8 mouse cellular contexts compared by ENCODE assay signal in genomic region chr15:98504514-98504913, GRCm38 (mm10). TPM values are rescaled to one million over a fixed set of nuclear protein-coding genes. Genes with fewer than 3 reads are reported as not detected.
DNase-seq lines count a peak whose midpoint lies in the region; ATAC-seq and TF ChIP-seq lines count a peak whose summit lies in the region.

No protein-coding gene starts in this region.

- H3K36me3 ChIP-seq in hindbrain, embryonic 10.5 days, result no peaks in the 10 kb centered on the region
- H3K36me3 ChIP-seq in hindbrain, embryonic 13.5 days, result no peaks in the 10 kb centered on the region
- H3K36me3 ChIP-seq in heart, adult 2 months (ENCODE audit: control insufficient read depth, insufficient read depth, low read length), result no peaks in the 10 kb centered on the region
- H3K36me3 ChIP-seq in midbrain, embryonic 14.5 days (ENCODE audit: control insufficient read depth, insufficient read depth, low read length), result no peaks in the 10 kb centered on the region

- peaks cover 6% of the 10 kb centered on the region for H3K4me1 ChIP-seq in hindbrain, embryonic 10.5 days (replicated peaks)
- no peaks in the 10 kb centered on the region for H3K4me1 ChIP-seq in hindbrain, embryonic 13.5 days (replicated peaks)
- H3K4me1 ChIP-seq in cortical plate, adult 2 months (ENCODE audit: control insufficient read depth, insufficient read depth, low read length), result no peaks in the 10 kb centered on the region
- H3K4me1 ChIP-seq in heart, adult 2 months (ENCODE audit: control insufficient read depth, insufficient read depth, low read length), result peaks cover 6% of the 10 kb centered on the region
- no peaks in the 10 kb centered on the region for H3K4me1 ChIP-seq in midbrain, embryonic 14.5 days (ENCODE audit: control insufficient read depth, insufficient read depth, low read length)

- no peak for ATAC-seq in hindbrain, embryonic 13.5 days (ENCODE audit: low FRiP score)
- ATAC-seq in Patski, result peak; percentile 35
- no peak for ATAC-seq in midbrain, embryonic 14.5 days (ENCODE audit: low FRiP score, low TSS enrichment)

- no peak overlapping the region for H3K4me2 ChIP-seq in hindbrain, embryonic 13.5 days
- H3K4me2 ChIP-seq in midbrain, embryonic 14.5 days (ENCODE audit: low read length), result no peak overlapping the region

- intact Hi-C loops in heart, adult 2 months (cut with DNase I), result loop anchor here (10.0 kb wide), 1 partner anchor 320 kb away; no protein-coding TSS in a partner anchor
- intact Hi-C loops in left cerebral cortex, postnatal 10 days (cut with DNase I), result loop anchor here (10.0 kb wide), 1 partner anchor 320 kb away; no protein-coding TSS in a partner anchor

- no peak overlapping the region; the same call in 1 of the 2 replicates for H3K4me3 ChIP-seq in hindbrain, embryonic 10.5 days
- no peak overlapping the region for H3K4me3 ChIP-seq in hindbrain, embryonic 13.5 days
- H3K4me3 ChIP-seq in cortical plate, adult 2 months (ENCODE audit: insufficient read depth, low read length), result no peak overlapping the region
- no peak overlapping the region for H3K4me3 ChIP-seq in heart, adult 2 months
- no peak overlapping the region for H3K4me3 ChIP-seq in midbrain, embryonic 14.5 days (replicated peaks; ENCODE audit: low read depth, low read length)

- CTCF ChIA-PET in Patski (lab: Charles Lee), result no interaction called here

- in situ Hi-C loops in Patski (cut with MboI; ENCODE audit: low pct_unique_long_range_greater_than_20kb), result no loop called here

- no peaks in the 10 kb centered on the region for H3K79me2 ChIP-seq in heart, adult 2 months (replicated peaks; ENCODE audit: control insufficient read depth, insufficient read depth, low read length)

- no peak for TF ChIP-seq EP300 in heart, adult 2 months (IDR thresholded peaks at IDR 0.05; ENCODE audit: insufficient read depth, low read depth, low read length)

- no peaks in the 10 kb centered on the region; the same call in 1 of the 2 replicates for H3K27me3 ChIP-seq in hindbrain, embryonic 10.5 days (ENCODE audit: insufficient read depth, poor library complexity, severe bottlenecking)
- no peaks in the 10 kb centered on the region for H3K27me3 ChIP-seq in hindbrain, embryonic 13.5 days
- H3K27me3 ChIP-seq in Patski, result no peaks in the 10 kb centered on the region
- no peaks in the 10 kb centered on the region for H3K27me3 ChIP-seq in heart, adult 2 months (ENCODE audit: control insufficient read depth, insufficient read depth, low read length)
- H3K27me3 ChIP-seq in midbrain, embryonic 14.5 days (ENCODE audit: control insufficient read depth, insufficient read depth, low read length), result no peaks in the 10 kb centered on the region

- H3K9ac ChIP-seq in hindbrain, embryonic 13.5 days, result no peak overlapping the region
- no peak overlapping the region for H3K9ac ChIP-seq in heart, adult 2 months (ENCODE audit: low read depth, low read length)
- no peak overlapping the region for H3K9ac ChIP-seq in midbrain, embryonic 14.5 days (replicated peaks; ENCODE audit: low read length)

- no peak for TF ChIP-seq POLR2A in cortical plate, adult 2 months (IDR thresholded peaks at IDR 0.05; ENCODE audit: extremely low read depth, insufficient read depth, low read length)
- no peak for TF ChIP-seq POLR2A in heart, adult 2 months (IDR thresholded peaks at IDR 0.05; ENCODE audit: insufficient read depth, low read depth, low read length)

- peak; percentile 86 for TF ChIP-seq CTCF in Patski (IDR thresholded peaks at IDR 0.05)
- TF ChIP-seq CTCF in cortical plate, adult 2 months (IDR thresholded peaks at IDR 0.05; ENCODE audit: extremely low read depth, insufficient read depth, low read length), result peak; percentile 68
- peak; percentile 88 for TF ChIP-seq CTCF in heart, adult 2 months (IDR thresholded peaks at IDR 0.05)

- POLR2A ChIA-PET in Patski (lab: Charles Lee), result no interaction called here

- peak; percentile 80 for DNase-seq in hindbrain, embryonic 10.5 days (ENCODE audit: low spot score)
- no peak for DNase-seq in Patski (ENCODE audit: low read depth, low spot score)
- peak; percentile 67 to 81 for DNase-seq in heart, adult 2 months
- DNase-seq in left cerebral cortex, postnatal 10 days (ENCODE audit: extremely low spot score in 1 of 2, low spot score in 2 of 2), result peak; percentile 49 to 78
- DNase-seq in midbrain, embryonic 14.5 days, result peak; percentile 80
- peak; percentile 50 to 66 for DNase-seq in thymus, adult 18-20 months

- no peaks in the 10 kb centered on the region for H3K9me3 ChIP-seq in hindbrain, embryonic 10.5 days
- H3K9me3 ChIP-seq in hindbrain, embryonic 13.5 days, result no peaks in the 10 kb centered on the region
- no peaks in the 10 kb centered on the region for H3K9me3 ChIP-seq in midbrain, embryonic 14.5 days (ENCODE audit: control insufficient read depth, low read length)

- no peak overlapping the region for H3K27ac ChIP-seq in hindbrain, embryonic 10.5 days
- H3K27ac ChIP-seq in hindbrain, embryonic 13.5 days, result no peak overlapping the region
- no peak overlapping the region for H3K27ac ChIP-seq in cortical plate, adult 2 months (ENCODE audit: insufficient read depth, low read length)
- H3K27ac ChIP-seq in heart, adult 2 months, result no peak overlapping the region
- H3K27ac ChIP-seq in midbrain, embryonic 14.5 days (replicated peaks; ENCODE audit: low read depth, low read length), result no peak overlapping the region

- WGBS in hindbrain, embryonic 10.5 days, result 17% methylated on average over 18 of the region's 18 CpGs
- 14% methylated on average over 18 of the region's 18 CpGs for WGBS in hindbrain, embryonic 13.5 days
- WGBS in heart, adult 2 months, result 12% methylated on average over 18 of the region's 18 CpGs
- 13% methylated on average over 18 of the region's 18 CpGs for WGBS in midbrain, embryonic 14.5 days

RNA-seq across cellular contexts. Expression of gene Olfr279, which starts 12.3 kb away (rescaled TPM):
- not detected in 2 replicates for polyA plus RNA-seq in hindbrain, embryonic 10.5 days (2016; fragmentation: Nextera tagmentation; extraction: Ambion mirVana)
- not detected in 2 replicates for polyA plus RNA-seq in hindbrain, embryonic 13.5 days (2015; fragmentation: Nextera tagmentation; extraction: Ambion mirVana)
- polyA plus RNA-seq in Patski (2021), result not detected
- polyA plus RNA-seq in cortical plate, adult 2 months (2012; rRNA removed), result 0.04 and 0.19 TPM in 2 replicates
- not detected for total RNA-seq in heart, adult 2 months (2021)
- polyA plus RNA-seq in heart, adult 2 months (2012; rRNA removed), result not detected in 2 replicates
- not detected for total RNA-seq in left cerebral cortex, postnatal 10 days (2021)
- polyA plus RNA-seq in midbrain, embryonic 14.5 days (2014; fragmentation: Nextera tagmentation; extraction: Ambion mirVana), result not detected in 2 replicates

RNA-seq across cellular contexts. Expression of gene Lalba, which starts 22.0 kb away (rescaled TPM):
- 0.22 and 0.48 TPM in 2 replicates for polyA plus RNA-seq in hindbrain, embryonic 10.5 days (2016; fragmentation: Nextera tagmentation; extraction: Ambion mirVana)
- not detected in 2 replicates for polyA plus RNA-seq in hindbrain, embryonic 13.5 days (2015; fragmentation: Nextera tagmentation; extraction: Ambion mirVana)
- not detected for polyA plus RNA-seq in Patski (2021)
- polyA plus RNA-seq in cortical plate, adult 2 months (2012; rRNA removed), result not detected in 2 replicates
- not detected for total RNA-seq in heart, adult 2 months (2021)
- 0.45 TPM in 1 of 2 replicates, not detected in the other for polyA plus RNA-seq in heart, adult 2 months (2012; rRNA removed)
- not detected for total RNA-seq in left cerebral cortex, postnatal 10 days (2021)
- not detected in 2 replicates for polyA plus RNA-seq in midbrain, embryonic 14.5 days (2014; fragmentation: Nextera tagmentation; extraction: Ambion mirVana)

RNA-seq across cellular contexts. Expression of gene Kansl2, which starts 29.6 kb away (rescaled TPM):
- polyA plus RNA-seq in hindbrain, embryonic 10.5 days (2016; fragmentation: Nextera tagmentation; extraction: Ambion mirVana), result 134 and 151 TPM in 2 replicates
- polyA plus RNA-seq in hindbrain, embryonic 13.5 days (2015; fragmentation: Nextera tagmentation; extraction: Ambion mirVana), result 131 and 132 TPM in 2 replicates
- polyA plus RNA-seq in Patski (2021), result 91.6 TPM
- polyA plus RNA-seq in cortical plate, adult 2 months (2012; rRNA removed), result 52.9 and 55.7 TPM in 2 replicates
- total RNA-seq in heart, adult 2 months (2021), result 10 to 100 TPM; 74.5 to 86.0 TPM
- 37.0 and 50.2 TPM in 2 replicates for polyA plus RNA-seq in heart, adult 2 months (2012; rRNA removed)
- total RNA-seq in left cerebral cortex, postnatal 10 days (2021), result 10 to 100 TPM; 62.2 to 64.0 TPM
- polyA plus RNA-seq in midbrain, embryonic 14.5 days (2014; fragmentation: Nextera tagmentation; extraction: Ambion mirVana), result 125 TPM in 2 replicates

RNA-seq across cellular contexts. Expression of gene OR5BS1P, which starts 34.8 kb away (rescaled TPM):
- not detected in 2 replicates for polyA plus RNA-seq in hindbrain, embryonic 10.5 days (2016; fragmentation: Nextera tagmentation; extraction: Ambion mirVana)
- polyA plus RNA-seq in hindbrain, embryonic 13.5 days (2015; fragmentation: Nextera tagmentation; extraction: Ambion mirVana), result not detected in 2 replicates
- not detected for polyA plus RNA-seq in Patski (2021)
- polyA plus RNA-seq in cortical plate, adult 2 months (2012; rRNA removed), result not detected in 2 replicates
- not detected for total RNA-seq in heart, adult 2 months (2021)
- polyA plus RNA-seq in heart, adult 2 months (2012; rRNA removed), result not detected in 2 replicates
- total RNA-seq in left cerebral cortex, postnatal 10 days (2021), result not detected
- polyA plus RNA-seq in midbrain, embryonic 14.5 days (2014; fragmentation: Nextera tagmentation; extraction: Ambion mirVana), result not detected in 2 replicates

RNA-seq across cellular contexts. Expression of gene Olfr281, which starts 52.1 kb away (rescaled TPM):
- polyA plus RNA-seq in hindbrain, embryonic 10.5 days (2016; fragmentation: Nextera tagmentation; extraction: Ambion mirVana), result not detected in 2 replicates
- polyA plus RNA-seq in hindbrain, embryonic 13.5 days (2015; fragmentation: Nextera tagmentation; extraction: Ambion mirVana), result not detected in 2 replicates
- polyA plus RNA-seq in Patski (2021), result not detected
- polyA plus RNA-seq in cortical plate, adult 2 months (2012; rRNA removed), result not detected in 2 replicates
- not detected for total RNA-seq in heart, adult 2 months (2021)
- not detected in 2 replicates for polyA plus RNA-seq in heart, adult 2 months (2012; rRNA removed)
- total RNA-seq in left cerebral cortex, postnatal 10 days (2021), result not detected
- not detected in 2 replicates for polyA plus RNA-seq in midbrain, embryonic 14.5 days (2014; fragmentation: Nextera tagmentation; extraction: Ambion mirVana)
